Mouse (Mus musculus) heart, adult 2 months (tissue): ENCODE measurements around the gene Ccdc85b. TPM values are rescaled to one million over a fixed set of nuclear protein-coding genes. Genes with fewer than 3 reads are reported as not detected.
A peak's percentile ranks its signal among the peaks of the same experiment; 100 is the strongest.

Experiments
- DNase-seq, 2 experiments: peaks; one replicate each; pipeline ENCODE4 v3.0.0; 2021
- H3K27ac ChIP-seq: fragments of 200-600 bp; 2 replicates; pipeline ENCODE4 v1.8.1; 2022
- H3K27me3 ChIP-seq: fragments of 200-500 bp; 2 replicates; pipeline ENCODE4 v1.6.1; 2012; ENCODE audit warnings: mild to moderate bottlenecking, low read length, inconsistent platforms, mixed read lengths; ENCODE audit not compliant: control insufficient read depth, insufficient read depth
- H3K36me3 ChIP-seq: fragments of 200-500 bp; 2 replicates; pipeline ENCODE4 v1.6.1; 2012; ENCODE audit warnings: low read length, inconsistent platforms; ENCODE audit not compliant: control insufficient read depth, insufficient read depth
- H3K4me1 ChIP-seq: fragments of 200-500 bp; 2 replicates; pipeline ENCODE4 v1.6.1; 2011; ENCODE audit warnings: low read length; ENCODE audit not compliant: control insufficient read depth, insufficient read depth
- H3K4me3 ChIP-seq: fragments of 200-600 bp; 2 replicates; pipeline ENCODE4 v1.8.1; 2022
- H3K79me2 ChIP-seq: fragments of 200-500 bp; replicated peaks from 2 replicates; pipeline ENCODE4 v1.6.1; 2012; ENCODE audit warnings: mild to moderate bottlenecking, inconsistent platforms, low read length, moderate library complexity, mixed read lengths; ENCODE audit not compliant: control insufficient read depth, insufficient read depth
- H3K9ac ChIP-seq: fragments of 200-500 bp; 2 replicates; pipeline ENCODE4 v1.6.1; 2012; ENCODE audit warnings: low read depth, mild to moderate bottlenecking, control low read depth, inconsistent platforms, low read length, mixed read lengths
- CTCF ChIP-seq: fragments of 200-600 bp; IDR thresholded peaks from 2 replicates; pipeline ENCODE4 v1.8.1; 2022; ENCODE audit warnings: antibody characterized with exemption, mild to moderate bottlenecking, moderate library complexity
- EP300 ChIP-seq: fragments of 200-500 bp; IDR thresholded peaks from 2 replicates; pipeline ENCODE4 v1.6.1; 2011; ENCODE audit warnings: low read depth, low read length, control low read depth; ENCODE audit not compliant: insufficient read depth
- POLR2A ChIP-seq: fragments of 200-500 bp; IDR thresholded peaks from 2 replicates; pipeline ENCODE4 v1.6.1; 2011; ENCODE audit warnings: mild to moderate bottlenecking, low read depth, low read length, control low read depth; ENCODE audit not compliant: insufficient read depth
- WGBS: fragments of 180-500 bp; shearing (Covaris S2); methylation state at CpG from one replicate; pipeline ENCODE4 v1.1.7; 2018; 5-methylcytosine and 5-hydroxymethylcytosine counted together
- intact Hi-C: fragments of 180-260 bp; cut with DNase I; formaldehyde crosslinking; loops from one replicate; pipeline ENCODE4 v1.15.1; 2025
- polyA plus RNA-seq: library from polyadenylated mRNA; depleted of rRNA; stranded (reverse); fragments of >200 nt; gene quantifications from 2 replicates; pipeline ENCODE4 v1.2.3, GENCODE M21; 2012
- total RNA-seq, 2 experiments: library from RNA; stranded (reverse); gene quantifications; 2 replicates each; pipeline ENCODE4 v1.2.3; 2021

Ccdc85b gene
- total and polyA plus RNA-seq, 3 experiments = 6.1 to 9.7 (median 6.3) TPM

DNA sequence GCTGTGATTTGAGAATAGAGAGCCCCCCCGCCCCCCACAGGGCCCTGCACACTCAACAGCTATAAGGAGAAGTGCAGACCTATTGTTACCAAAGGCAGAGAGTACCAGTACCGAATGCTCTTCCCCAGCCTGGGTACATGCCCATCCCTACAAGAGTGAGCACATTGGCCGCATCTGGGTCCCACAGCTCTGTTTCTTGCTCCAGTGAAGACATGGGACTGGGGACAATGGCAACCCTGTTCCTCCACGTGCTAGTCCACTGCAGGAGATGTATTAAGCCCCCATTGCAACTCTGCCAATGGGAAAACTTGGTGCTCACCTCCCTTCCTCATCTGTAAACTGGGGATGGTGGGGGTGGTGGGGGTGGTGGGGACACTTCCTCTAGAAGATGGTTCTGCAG lies 43.9 kb downstream of the Ccdc85b start:
- WGBS = 77% methylated on average over 4 of the region's 4 CpGs
- H3K9ac ChIP-seq = no peak overlapping the region
- TF ChIP-seq EP300 (no peak), CTCF (no peak), POLR2A (no peak)
- no peak for DNase-seq
- peaks cover 21% of the 10 kb centered on the region for H3K4me1 ChIP-seq
- intact Hi-C loops = no loop called here
- H3K27me3 ChIP-seq = no peaks in the 10 kb centered on the region
- no peak overlapping the region for H3K4me3 ChIP-seq
- peak overlapping the region; percentile 89 for H3K27ac ChIP-seq
- H3K36me3 ChIP-seq = peaks cover 11% of the 10 kb centered on the region; the same call in 1 of the 2 replicates
- no peaks in the 10 kb centered on the region for H3K79me2 ChIP-seq

DNA sequence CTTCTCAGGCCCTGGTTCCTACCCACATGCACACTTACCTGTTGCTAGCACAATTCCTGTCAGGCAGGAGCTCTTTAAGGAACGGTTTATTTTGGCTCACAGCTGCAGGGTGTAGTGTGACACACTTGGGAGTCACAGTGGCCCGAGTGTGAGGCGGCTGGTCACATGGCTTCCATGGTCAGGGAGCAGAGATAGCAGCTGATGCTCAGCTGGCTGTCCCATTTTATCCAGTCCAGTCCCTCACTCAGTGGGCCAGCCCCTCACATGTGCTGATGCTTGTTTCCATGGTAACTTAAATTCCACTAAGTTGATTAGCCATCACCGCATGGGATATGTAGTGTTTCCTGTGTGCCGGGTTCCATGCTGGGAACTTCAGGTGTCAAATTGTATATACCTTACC lies 45.7 kb downstream of the Ccdc85b start:
- H3K27me3 ChIP-seq = no peaks in the 10 kb centered on the region
- H3K4me1 ChIP-seq = peaks cover 27% of the 10 kb centered on the region
- TF ChIP-seq POLR2A (no peak; the same call in 1 of the 2 replicates), CTCF (no peak), EP300 (0 out of 2 replicates have a peak, but pooled peaks have one; percentile 7)
- 0 out of 2 replicates have a peak overlapping the region, but pooled peaks have one; percentile 1 for H3K9ac ChIP-seq
- peak in 1 of 2 experiments; percentile 48 for DNase-seq
- no peaks in the 10 kb centered on the region for H3K79me2 ChIP-seq
- peaks cover 4% of the 10 kb centered on the region; the same call in 1 of the 2 replicates for H3K36me3 ChIP-seq
- WGBS = 42% methylated on average over 5 of the region's 5 CpGs
- H3K4me3 ChIP-seq = no peak overlapping the region
- intact Hi-C loops = no loop called here
- peak overlapping the region; percentile 53 for H3K27ac ChIP-seq

DNA sequence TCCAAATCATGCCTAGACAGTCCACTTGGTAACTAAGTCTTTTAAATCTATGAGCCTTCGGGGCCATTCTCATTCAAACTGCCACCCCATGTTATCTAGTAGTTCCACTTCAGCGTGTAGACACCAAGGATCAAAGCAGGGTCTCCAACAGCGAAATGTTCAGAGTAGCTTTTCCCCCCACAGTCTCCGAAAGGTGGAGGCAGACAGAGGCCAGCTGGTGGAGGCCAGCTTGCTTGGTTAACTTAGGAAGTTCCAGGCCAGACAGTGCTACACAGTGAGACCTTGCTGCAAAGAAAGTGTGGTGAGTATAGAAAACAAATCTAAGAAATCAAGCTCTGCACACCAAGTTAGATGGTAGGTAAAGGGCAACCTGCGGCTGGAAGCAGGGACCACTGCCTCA lies 47.1 kb downstream of the Ccdc85b start:
- DNase-seq = no peak
- H3K79me2 ChIP-seq = no peaks in the 10 kb centered on the region
- no peak overlapping the region for H3K27ac ChIP-seq
- H3K4me3 ChIP-seq = no peak overlapping the region
- intact Hi-C loops = no loop called here
- H3K36me3 ChIP-seq = peaks cover 4% of the 10 kb centered on the region; the same call in 1 of the 2 replicates
- peaks cover 27% of the 10 kb centered on the region for H3K4me1 ChIP-seq
- no peaks in the 10 kb centered on the region for H3K27me3 ChIP-seq
- no peak overlapping the region for H3K9ac ChIP-seq
- TF ChIP-seq EP300 (no peak), POLR2A (no peak), CTCF (no peak)
- 91% methylated on average over 5 of the region's 5 CpGs for WGBS

DNA sequence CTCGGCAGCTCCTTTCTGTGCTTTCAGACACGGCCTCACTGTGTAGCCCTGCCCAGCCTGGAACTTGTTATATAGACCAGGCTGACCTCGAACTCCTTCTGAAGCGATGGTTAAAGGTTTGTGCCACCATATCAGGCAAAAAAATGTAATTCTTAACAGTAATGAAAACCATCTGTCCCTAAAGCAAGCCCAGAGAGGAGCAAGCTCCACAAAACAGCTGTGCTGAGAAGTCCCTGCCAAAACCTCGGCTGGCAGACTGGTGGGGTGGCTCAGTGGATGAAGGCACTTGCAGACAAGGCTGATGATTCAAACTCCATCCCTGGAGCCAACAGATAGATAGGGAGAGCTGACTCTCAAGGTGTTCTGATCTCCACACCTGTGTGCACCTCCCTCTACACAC lies 48.6 kb downstream of the Ccdc85b start:
- no peak overlapping the region for H3K4me3 ChIP-seq
- H3K9ac ChIP-seq = peak overlapping the region; percentile 12; the same call in 1 of the 2 replicates
- peak; percentile 55 to 67 for DNase-seq
- peak overlapping the region; percentile 96 for H3K27ac ChIP-seq
- peaks cover 21% of the 10 kb centered on the region for H3K4me1 ChIP-seq
- no peaks in the 10 kb centered on the region for H3K79me2 ChIP-seq
- no peaks in the 10 kb centered on the region for H3K27me3 ChIP-seq
- WGBS = 45% methylated on average over 5 of the region's 5 CpGs
- intact Hi-C loops = no loop called here
- H3K36me3 ChIP-seq = peaks cover 4% of the 10 kb centered on the region; the same call in 1 of the 2 replicates
- TF ChIP-seq EP300 = no peak
- no peak for TF ChIP-seq CTCF
- TF ChIP-seq POLR2A = peak; percentile 25; the same call in 1 of the 2 replicates

DNA sequence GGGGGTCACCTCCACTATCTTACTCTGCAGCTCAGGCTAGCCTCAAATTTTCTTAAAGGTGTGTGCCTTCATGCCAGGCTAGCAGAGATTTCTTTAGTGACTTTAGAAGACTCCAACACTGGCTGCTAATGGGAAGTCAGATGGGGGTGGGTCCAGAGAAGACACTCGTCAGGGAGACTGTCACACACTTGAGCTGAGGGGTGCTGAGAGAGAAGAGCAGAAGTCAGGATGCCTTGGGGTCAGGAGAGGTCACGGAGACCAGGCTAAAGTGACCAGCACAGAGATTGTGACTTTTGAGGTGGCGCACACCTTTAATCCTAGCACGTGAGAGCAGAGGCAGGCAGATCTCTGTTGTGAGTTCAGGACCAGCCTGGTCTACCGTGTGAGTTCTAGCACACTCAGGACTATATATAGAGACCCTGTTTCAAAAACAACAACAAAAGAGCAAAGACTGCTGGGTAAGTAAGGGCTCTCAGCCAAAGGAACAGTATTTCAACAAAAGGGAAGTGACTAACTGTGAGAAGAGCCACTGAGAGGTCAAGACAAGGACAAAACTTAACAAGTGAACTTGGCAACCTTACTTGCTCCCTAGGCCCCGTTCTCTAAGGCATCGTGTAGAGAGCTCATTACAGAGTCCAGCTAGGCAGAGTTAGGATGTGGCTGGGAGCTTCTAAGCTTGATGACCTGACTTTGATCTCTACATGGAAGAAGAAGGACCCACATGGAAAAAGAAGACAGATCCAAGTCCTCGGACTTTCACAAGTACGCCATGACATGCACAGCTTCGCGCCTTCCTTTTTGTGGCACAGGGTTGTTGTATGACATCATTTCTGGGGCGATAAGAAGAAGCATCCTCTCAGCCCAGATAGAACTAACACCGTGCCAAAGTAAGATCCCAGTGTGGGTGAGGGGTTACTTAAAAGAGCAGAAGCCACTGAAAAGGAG lies 49.4 kb downstream of the Ccdc85b start:
- Histone ChIP-seq H3K27me3 (no peaks in the 10 kb centered on the region), H3K36me3 (peaks cover 4% of the 10 kb centered on the region; the same call in 1 of the 2 replicates), H3K79me2 (no peaks in the 10 kb centered on the region), H3K4me1 (peaks cover 19% of the 10 kb centered on the region), H3K9ac (peak overlapping the region; percentile 12; the same call in 1 of the 2 replicates), H3K4me3 (no peak overlapping the region), H3K27ac (peak overlapping the region; percentile 96)
- TF ChIP-seq CTCF = no peak
- peak; percentile 84 for TF ChIP-seq POLR2A
- TF ChIP-seq EP300 = peak; percentile 28; the same call in 1 of the 2 replicates
- intact Hi-C loops = no loop called here
- WGBS = 25% methylated on average over 13 of the region's 13 CpGs
- DNase-seq = peak in 1 of 2 experiments; percentile 58

DNA sequence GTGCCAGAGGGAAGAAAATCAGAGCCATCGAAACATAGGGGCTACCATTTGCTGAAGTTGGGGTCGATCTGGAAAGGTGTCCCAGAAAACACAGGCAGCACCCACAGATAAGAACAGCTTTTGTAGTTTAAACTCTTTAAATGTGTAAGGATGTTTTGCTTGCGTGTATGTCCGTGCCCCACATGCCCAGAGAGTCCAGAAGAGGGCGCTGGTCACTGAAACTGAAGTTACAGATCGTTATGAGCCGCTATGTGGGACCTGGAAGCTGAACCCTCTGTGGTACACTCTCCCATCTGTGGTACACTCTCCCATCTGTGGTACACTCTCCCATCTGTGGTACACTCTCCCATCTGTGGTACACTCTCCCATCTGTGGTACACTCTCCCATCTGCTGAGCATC lies 50.6 kb downstream of the Ccdc85b start:
- 2% methylated on average over 7 of the region's 7 CpGs for WGBS
- Histone ChIP-seq H3K4me1 (peaks cover 19% of the 10 kb centered on the region), H3K36me3 (peaks cover 4% of the 10 kb centered on the region; the same call in 1 of the 2 replicates), H3K9ac (peak overlapping the region; percentile 80), H3K27ac (peak overlapping the region; percentile 96), H3K79me2 (no peaks in the 10 kb centered on the region), H3K4me3 (peak overlapping the region; percentile 48), H3K27me3 (no peaks in the 10 kb centered on the region)
- peak; percentile 67 for DNase-seq
- intact Hi-C loops = no loop called here
- no peak for TF ChIP-seq POLR2A
- TF ChIP-seq CTCF = peak; percentile 74
- peak; percentile 39; the same call in 1 of the 2 replicates for TF ChIP-seq EP300
